27 mouse cellular contexts compared by ENCODE assay signal in genomic region chr8:88518047-88518446, GRCm38 (mm10). TPM values are rescaled to one million over a fixed set of nuclear protein-coding genes. Genes with fewer than 3 reads are reported as not detected.
"Had no signal": no experiment of that assay in that cellular context is flagged by ENCODE, and none has a peak within 500 bp of the region (broad histone marks: within the 10 kb centered on the region; RNA-seq: fewer than 3 reads in every experiment).

No protein-coding gene starts in this region.

- H3K9ac ChIP-seq: heart, embryonic 13.5 days; heart, embryonic 15.5 days; hindbrain, embryonic 12.5 days; kidney, embryonic 15.5 days; limb, embryonic 13.5 days; limb, embryonic 15.5 days; liver, embryonic 12.5 days; liver, embryonic 14.5 days had no signal

- ATAC-seq: hindbrain, postnatal 0 days; intestine, embryonic 16.5 days; liver, embryonic 12.5 days had no signal

- H3K9me3 ChIP-seq: heart, embryonic 15.5 days; hindbrain, embryonic 12.5 days; kidney, embryonic 15.5 days; limb, embryonic 15.5 days; liver, embryonic 12.5 days had no signal

- H3K4me3 ChIP-seq: heart, adult 2 months; heart, embryonic 13.5 days; heart, embryonic 15.5 days; hindbrain, embryonic 12.5 days; kidney, embryonic 15.5 days; limb, embryonic 13.5 days; limb, embryonic 15.5 days; liver, embryonic 12.5 days had no signal

- H3K4me2 ChIP-seq: heart, embryonic 11.5 days; heart, embryonic 13.5 days; heart, embryonic 15.5 days; hindbrain, embryonic 12.5 days; kidney, embryonic 15.5 days; limb, embryonic 13.5 days; limb, embryonic 15.5 days; liver, embryonic 12.5 days had no signal

- DNase-seq: gastrocnemius, postnatal 14 days; gastrocnemius, postnatal 36 days; heart, adult 11 months; heart, adult 2 months; heart, postnatal 14 days; heart, postnatal 36 days; kidney, adult 11 months; kidney, adult 2 months; kidney, adult 9 months; kidney, postnatal 14 days; kidney, postnatal 36 days; layer of hippocampus, adult 9-11 months; layer of hippocampus, postnatal 36 days; left cerebral cortex, postnatal 4 days had no signal

- H3K27ac ChIP-seq: heart, adult 2 months; heart, embryonic 13.5 days; heart, embryonic 15.5 days; hindbrain, embryonic 12.5 days; hindbrain, postnatal 0 days; kidney, embryonic 15.5 days; kidney, postnatal 0 days; limb, embryonic 13.5 days; limb, embryonic 15.5 days; liver, embryonic 12.5 days; liver, embryonic 14.5 days had no signal

- H3K36me3 ChIP-seq: heart, embryonic 13.5 days; heart, embryonic 15.5 days; hindbrain, embryonic 12.5 days; kidney, embryonic 15.5 days; limb, embryonic 13.5 days; limb, embryonic 15.5 days; liver, embryonic 12.5 days had no signal

RNA-seq across cellular contexts. Expression of gene Nkd1, which starts 3.1 kb away (rescaled TPM):
- total RNA-seq: hematopoietic stem cell, adult 5-6 weeks had no signal
